Mouse (Mus musculus): Measurements from ENCODE around the gene Pde4b. TPM values are rescaled to one million over a fixed set of nuclear protein-coding genes. Genes with fewer than 3 reads are reported as not detected.
A peak's percentile ranks its signal among the peaks of the same experiment; 100 is the strongest.

The Pde4b gene
- polyA plus RNA-seq, 1 experiment: 19.5 TPM

DNA sequence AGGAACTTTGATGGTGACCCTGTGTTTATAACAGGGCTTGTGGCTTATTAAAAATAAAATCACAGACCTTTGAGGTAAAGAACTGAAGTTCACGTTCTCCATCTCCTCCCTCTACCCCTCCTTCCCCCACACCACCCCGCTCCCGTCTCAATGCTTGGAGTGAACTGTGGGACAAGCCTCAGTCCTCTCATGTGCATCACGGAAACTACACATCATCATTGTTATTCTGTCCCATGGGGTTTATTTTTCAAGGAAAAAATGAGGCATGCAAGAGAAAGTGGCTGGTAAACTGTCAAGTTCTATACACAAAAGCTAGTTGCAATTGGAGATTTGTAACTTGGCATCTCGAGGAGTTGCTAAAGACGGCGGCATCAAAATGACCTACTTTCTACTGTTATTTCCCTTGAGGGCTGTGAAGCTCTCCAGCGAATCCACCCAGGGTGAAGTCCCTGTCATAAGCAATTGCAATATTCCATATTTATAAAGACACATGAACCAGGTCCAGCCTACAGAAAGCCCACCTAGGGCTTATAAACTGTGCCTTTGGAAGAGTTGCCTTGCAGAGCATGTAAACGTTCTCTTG is 476.0 kb downstream of the Pde4b start:
- H3K4me1 ChIP-seq (ENCODE audit: control insufficient read depth, insufficient read depth, low read length): peaks cover 25% of the 10 kb centered on the region
- no peak for TF ChIP-seq CTCF (IDR thresholded peaks at IDR 0.05; ENCODE audit: low read depth, low read length)
- TF ChIP-seq POLR2A (IDR thresholded peaks at IDR 0.05; ENCODE audit: borderline replicate concordance, low read depth, low read length): no peak
- no peak overlapping the region for H3K27ac ChIP-seq (ENCODE audit: insufficient read depth, low read depth, low read length)
- H3K4me3 ChIP-seq (ENCODE audit: insufficient read depth, low read length): no peak overlapping the region

DNA sequence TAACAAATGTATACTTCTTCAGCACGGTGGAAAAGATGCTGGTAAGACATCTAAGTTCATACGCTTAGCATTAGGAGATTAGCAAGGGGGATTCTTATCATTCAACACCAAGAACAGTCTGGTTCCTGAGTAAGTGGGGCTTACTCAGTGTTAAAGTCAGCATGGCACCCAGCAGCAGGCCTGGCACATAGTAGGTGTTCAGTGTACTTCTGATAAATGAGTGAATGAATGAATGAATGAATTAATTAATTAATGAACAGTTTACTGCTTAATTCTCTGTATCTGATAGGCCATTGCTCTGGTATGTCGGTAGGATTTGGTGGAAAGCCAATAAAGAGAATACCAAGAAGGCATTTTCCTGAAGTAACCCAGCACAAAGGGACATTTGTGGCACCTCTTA is 476.9 kb downstream of the Pde4b start:
- TF ChIP-seq CTCF (IDR thresholded peaks at IDR 0.05; ENCODE audit: low read depth, low read length): no peak
- TF ChIP-seq POLR2A (IDR thresholded peaks at IDR 0.05; ENCODE audit: borderline replicate concordance, low read depth, low read length): no peak
- Histone ChIP-seq H3K4me1 (ENCODE audit: control insufficient read depth, insufficient read depth, low read length) (peaks cover 34% of the 10 kb centered on the region), H3K4me3 (ENCODE audit: insufficient read depth, low read length) (no peak overlapping the region), H3K27ac (ENCODE audit: insufficient read depth, low read depth, low read length) (no peak overlapping the region)

DNA sequence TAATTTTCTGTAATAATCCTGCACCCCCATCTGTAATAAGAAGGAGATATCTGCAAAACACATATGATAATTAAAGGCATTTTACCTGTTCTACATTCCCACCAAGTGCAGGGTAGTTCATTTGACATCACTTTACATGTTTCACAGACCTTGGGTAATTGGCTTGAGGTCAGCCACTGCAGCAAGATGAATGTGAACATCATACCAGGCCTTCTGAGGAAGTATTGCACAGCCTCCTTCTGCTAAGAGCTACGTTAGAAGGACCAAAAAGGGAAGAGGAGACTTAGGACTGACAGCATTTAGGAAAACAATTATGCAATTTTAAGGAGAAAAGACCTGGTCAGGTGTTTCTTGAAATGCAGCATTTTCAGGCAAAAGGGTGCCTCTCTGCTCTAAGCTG is 479.1 kb downstream of the Pde4b start:
- H3K4me1 ChIP-seq (ENCODE audit: control insufficient read depth, insufficient read depth, low read length): peaks cover 40% of the 10 kb centered on the region
- no peak overlapping the region; the same call in 1 of the 2 replicates for H3K27ac ChIP-seq (ENCODE audit: insufficient read depth, low read depth, low read length)
- H3K4me3 ChIP-seq (ENCODE audit: insufficient read depth, low read length): no peak overlapping the region
- TF ChIP-seq POLR2A (IDR thresholded peaks at IDR 0.05; ENCODE audit: borderline replicate concordance, low read depth, low read length) (no peak), CTCF (IDR thresholded peaks at IDR 0.05; ENCODE audit: low read depth, low read length) (no peak)

DNA sequence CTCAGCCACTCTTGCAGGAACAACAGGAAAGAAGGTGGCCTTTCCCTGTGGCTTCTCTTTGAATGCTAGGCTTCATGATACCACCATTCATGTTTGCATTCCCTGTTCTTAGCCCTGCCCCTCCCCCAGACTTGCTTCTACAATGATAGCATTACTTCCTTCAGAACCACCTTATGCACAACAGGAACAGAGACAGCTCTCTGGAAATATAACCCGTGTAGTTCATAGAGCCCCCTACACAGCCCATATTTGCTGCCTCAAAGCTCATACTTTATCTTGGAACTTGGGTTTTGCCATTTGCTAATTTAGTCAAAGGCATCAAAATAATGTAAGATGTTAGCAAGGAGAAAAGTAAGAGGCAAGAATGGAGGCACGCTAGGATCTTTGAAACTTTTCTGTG is 479.8 kb downstream of the Pde4b start:
- peaks cover 42% of the 10 kb centered on the region for H3K4me1 ChIP-seq (ENCODE audit: control insufficient read depth, insufficient read depth, low read length)
- H3K4me3 ChIP-seq (ENCODE audit: insufficient read depth, low read length): no peak overlapping the region
- TF ChIP-seq CTCF (IDR thresholded peaks at IDR 0.05; ENCODE audit: low read depth, low read length) (no peak), POLR2A (IDR thresholded peaks at IDR 0.05; ENCODE audit: borderline replicate concordance, low read depth, low read length) (no peak)
- no peak overlapping the region for H3K27ac ChIP-seq (ENCODE audit: insufficient read depth, low read depth, low read length)

DNA sequence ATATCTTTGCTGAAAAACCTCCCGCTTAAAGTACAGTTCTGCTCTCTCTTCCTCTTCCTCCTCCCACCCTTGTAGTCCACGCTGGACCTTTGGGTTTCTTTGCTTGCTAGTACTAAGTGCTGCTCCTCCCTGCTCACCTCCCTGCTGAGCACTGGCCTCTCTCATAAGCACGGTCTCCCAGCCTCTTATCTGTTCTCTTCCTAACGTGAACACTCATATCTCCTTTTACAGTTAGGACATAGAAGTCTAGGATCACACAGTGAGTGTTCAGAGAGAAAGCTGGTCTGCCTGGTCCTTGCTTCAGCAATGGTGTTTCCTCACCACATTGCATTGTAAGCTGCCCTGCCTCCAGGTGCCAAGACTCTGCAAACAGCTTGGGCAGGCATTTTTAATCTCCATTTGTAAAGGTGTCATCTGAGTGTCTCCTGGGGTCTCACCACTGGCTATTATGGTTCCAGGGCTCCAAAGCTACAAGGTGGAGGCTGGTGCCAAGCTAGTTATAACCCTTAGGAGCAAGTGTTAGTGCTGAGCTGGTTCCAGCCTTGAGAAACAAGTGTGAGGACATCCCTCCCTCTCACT is 480.4 kb downstream of the Pde4b start:
- TF ChIP-seq POLR2A (IDR thresholded peaks at IDR 0.05; ENCODE audit: borderline replicate concordance, low read depth, low read length) (no peak), CTCF (IDR thresholded peaks at IDR 0.05; ENCODE audit: low read depth, low read length) (no peak)
- Histone ChIP-seq H3K4me3 (ENCODE audit: insufficient read depth, low read length) (no peak overlapping the region), H3K4me1 (ENCODE audit: control insufficient read depth, insufficient read depth, low read length) (peaks cover 47% of the 10 kb centered on the region), H3K27ac (ENCODE audit: insufficient read depth, low read depth, low read length) (no peak overlapping the region)

DNA sequence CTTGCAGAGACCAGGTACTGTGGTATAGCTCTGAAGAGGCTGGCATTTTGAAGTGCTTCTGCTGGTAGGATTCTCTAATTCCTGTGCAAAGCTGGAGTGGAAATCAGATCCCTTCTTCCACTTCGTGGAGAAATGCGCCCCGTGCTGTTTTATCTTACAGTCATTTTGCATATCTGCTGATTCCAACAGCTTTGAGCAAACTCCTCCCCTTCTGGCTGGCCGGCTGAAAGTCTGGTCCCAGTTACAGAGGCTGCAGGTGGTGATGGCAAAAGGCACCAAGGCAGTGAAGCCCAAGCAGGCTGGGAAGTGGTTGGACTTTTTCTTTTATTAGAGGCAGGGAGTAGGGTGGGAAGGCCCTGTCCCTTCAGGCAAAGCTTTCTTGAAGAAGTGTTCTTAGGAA is 481.2 kb downstream of the Pde4b start:
- no peak for TF ChIP-seq POLR2A (IDR thresholded peaks at IDR 0.05; ENCODE audit: borderline replicate concordance, low read depth, low read length)
- no peak for TF ChIP-seq CTCF (IDR thresholded peaks at IDR 0.05; ENCODE audit: low read depth, low read length)
- no peak overlapping the region for H3K4me3 ChIP-seq (ENCODE audit: insufficient read depth, low read length)
- H3K4me1 ChIP-seq (ENCODE audit: control insufficient read depth, insufficient read depth, low read length): peaks cover 55% of the 10 kb centered on the region
- H3K27ac ChIP-seq (ENCODE audit: insufficient read depth, low read depth, low read length): no peak overlapping the region

DNA sequence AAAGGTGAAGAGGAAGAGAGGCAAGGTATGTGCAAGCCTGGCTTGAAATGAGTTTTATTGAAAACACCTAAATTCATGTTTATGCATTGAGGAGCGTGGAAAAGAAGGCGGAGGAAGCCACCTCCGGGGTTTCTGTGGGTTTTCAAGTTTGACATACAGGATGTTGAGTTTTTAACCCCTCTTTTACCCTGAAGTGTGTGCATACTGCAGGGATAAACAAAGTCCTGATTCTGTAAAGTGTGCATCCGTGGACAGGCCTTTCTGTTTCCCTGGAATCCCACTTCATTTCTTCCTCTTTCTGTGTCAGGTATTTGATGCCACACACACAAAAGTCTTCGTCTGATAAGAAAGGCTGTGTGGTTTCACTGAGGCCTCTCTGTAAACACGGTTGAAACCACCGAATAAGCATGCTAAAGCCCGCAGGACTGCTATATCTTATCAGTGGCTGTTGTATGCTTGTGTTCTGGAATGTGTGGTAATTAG is 481.8 kb downstream of the Pde4b start:
- H3K4me1 ChIP-seq (ENCODE audit: control insufficient read depth, insufficient read depth, low read length): peaks cover 57% of the 10 kb centered on the region
- H3K4me3 ChIP-seq (ENCODE audit: insufficient read depth, low read length): no peak overlapping the region
- TF ChIP-seq CTCF (IDR thresholded peaks at IDR 0.05; ENCODE audit: low read depth, low read length) (no peak), POLR2A (IDR thresholded peaks at IDR 0.05; ENCODE audit: borderline replicate concordance, low read depth, low read length) (no peak)
- H3K27ac ChIP-seq (ENCODE audit: insufficient read depth, low read depth, low read length): no peak overlapping the region

DNA sequence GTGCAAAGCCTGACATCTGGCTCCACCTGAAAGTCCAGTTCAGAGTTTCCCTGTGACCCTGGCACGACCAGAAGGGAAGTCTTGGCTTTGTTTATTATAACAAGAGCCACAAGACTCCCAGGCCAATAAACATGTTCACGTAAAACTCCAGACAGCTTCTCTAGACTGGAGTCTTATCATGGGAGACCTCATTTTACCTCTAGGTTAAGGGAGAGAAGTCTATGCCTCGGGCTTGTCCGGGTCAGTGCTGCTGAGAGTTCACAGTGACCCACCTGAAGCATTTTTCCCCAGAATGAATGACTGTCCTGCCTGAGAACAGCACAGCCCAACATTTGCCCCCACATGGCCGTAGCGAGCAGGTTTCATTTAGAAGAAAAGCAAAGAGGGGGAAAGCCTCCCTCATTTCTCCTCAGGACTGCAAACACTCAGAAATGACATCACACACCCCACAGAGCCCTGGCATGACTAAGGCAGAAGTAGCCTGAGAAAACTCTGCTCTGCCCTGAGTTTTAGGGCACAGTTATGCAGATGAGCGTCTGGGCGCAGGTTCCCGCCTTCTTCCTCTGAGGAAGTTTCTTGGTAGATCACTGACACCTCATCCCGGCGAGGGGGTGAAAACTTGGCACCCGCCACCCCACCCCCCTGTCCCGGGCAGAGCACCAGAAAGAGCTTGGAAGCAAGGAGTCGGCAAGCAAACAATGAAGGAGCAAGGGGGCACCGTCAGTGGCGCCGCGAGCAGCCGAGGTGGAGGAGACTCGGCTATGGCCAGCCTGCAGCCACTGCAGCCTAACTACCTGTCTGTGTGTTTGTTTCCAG is 482.8 kb downstream of the Pde4b start:
- H3K27ac ChIP-seq (ENCODE audit: insufficient read depth, low read depth, low read length): peak overlapping the region; percentile 77
- TF ChIP-seq POLR2A (IDR thresholded peaks at IDR 0.05; ENCODE audit: borderline replicate concordance, low read depth, low read length) (no peak), CTCF (IDR thresholded peaks at IDR 0.05; ENCODE audit: low read depth, low read length) (no peak; the same call in 1 of the 2 replicates)
- H3K4me3 ChIP-seq (ENCODE audit: insufficient read depth, low read length): peak overlapping the region; percentile 78
- peaks cover 62% of the 10 kb centered on the region for H3K4me1 ChIP-seq (ENCODE audit: control insufficient read depth, insufficient read depth, low read length)

DNA sequence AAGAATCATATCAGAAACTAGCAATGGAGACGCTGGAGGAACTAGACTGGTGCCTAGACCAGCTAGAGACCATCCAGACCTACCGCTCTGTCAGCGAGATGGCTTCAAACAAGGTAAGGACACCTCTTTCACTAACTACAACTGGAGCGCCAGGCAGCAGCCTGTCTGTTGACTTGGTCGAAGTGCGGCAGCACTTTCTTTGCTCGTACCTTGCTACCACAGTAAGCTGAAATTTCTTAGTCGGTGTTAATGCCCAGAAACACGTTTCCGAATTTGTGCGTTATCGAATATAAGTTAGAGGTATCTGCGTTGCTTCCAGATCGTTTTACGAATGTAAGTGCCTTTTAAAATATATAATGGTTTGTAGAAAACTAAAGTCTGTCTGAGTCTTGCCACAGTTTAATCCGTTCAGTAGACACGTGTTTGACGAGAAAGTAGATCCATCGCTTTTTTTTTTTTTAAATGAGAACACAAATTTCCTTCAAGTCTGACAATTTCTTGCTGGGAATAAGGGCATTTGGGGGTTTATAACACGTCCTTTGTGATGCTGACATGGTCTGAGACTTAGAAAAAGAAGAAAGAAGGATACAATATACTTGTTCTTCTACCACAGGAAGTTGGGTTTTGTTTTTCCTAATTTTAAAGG is 483.5 kb downstream of the Pde4b start:
- Histone ChIP-seq H3K27ac (ENCODE audit: insufficient read depth, low read depth, low read length) (peak overlapping the region; percentile 71), H3K4me1 (ENCODE audit: control insufficient read depth, insufficient read depth, low read length) (peaks cover 64% of the 10 kb centered on the region), H3K4me3 (ENCODE audit: insufficient read depth, low read length) (peak overlapping the region; percentile 78)
- TF ChIP-seq CTCF (IDR thresholded peaks at IDR 0.05; ENCODE audit: low read depth, low read length) (no peak), POLR2A (IDR thresholded peaks at IDR 0.05; ENCODE audit: borderline replicate concordance, low read depth, low read length) (no peak)

All from bone marrow macrophage, adult 2 months (primary cell).